Mouse (Mus musculus) forebrain, embryonic 10.5 days (tissue): ENCODE data around the gene Rwdd3. TPM values are rescaled to one million over a fixed set of nuclear protein-coding genes. Genes with fewer than 3 reads are reported as not detected.

Experiments used
- polyA plus RNA-seq: library from polyadenylated mRNA; unstranded; fragments of >200 nt; fragmentation: Nextera tagmentation; extraction: Ambion mirVana; gene quantifications from 2 replicates; pipeline ENCODE4 v1.2.1, GENCODE M21; 2016

Gene Rwdd3
- polyA plus RNA-seq, 1 experiment from 2014 or later: 5.7 TPM

Other genes starting within 250 kb of the Rwdd3 start
- gene Tmem56, start 111.4 kb upstream of the Rwdd3 start, polyA plus RNA-seq: 1.4 and 1.6 TPM in 2 replicates
- 30.9 and 34.0 TPM in 2 replicates for gene Alg14, start 120.1 kb upstream of the Rwdd3 start, polyA plus RNA-seq